Mouse (Mus musculus) ES-E14 (cell line): ENCODE data around the gene Tspyl1. TPM values are rescaled to one million over a fixed set of nuclear protein-coding genes. Genes with fewer than 3 reads are reported as not detected.

Experiments
- DNase-seq: peaks from one replicate; pipeline ENCODE4 v3.0.0-alpha.2; 2013; ENCODE audit warnings: low read depth, low spot score
- H3K27ac ChIP-seq: 2 replicates; pipeline ENCODE4 v1.5.1; 2012; ENCODE audit warnings: low read depth, mild to moderate bottlenecking, low read length, moderate library complexity, mixed read lengths; ENCODE audit not compliant: poor library complexity, insufficient read depth, severe bottlenecking
- H3K36me3 ChIP-seq: 2 replicates; pipeline ENCODE4 v1.6.1; 2012; ENCODE audit warnings: mild to moderate bottlenecking, low read length, moderate library complexity, mixed read lengths; ENCODE audit not compliant: control insufficient read depth, poor library complexity, insufficient read depth, severe bottlenecking
- H3K4me1 ChIP-seq, 2 experiments: fragments of 150-350 bp in 1 of 2; sonication (generic) in 1 of 2; 2 replicates each; pipeline ENCODE4 v1.6.1; 2012; ENCODE audit warnings: low read length in 2 of 2, mild to moderate bottlenecking in 1 of 2, mixed read lengths in 1 of 2; ENCODE audit not compliant: control insufficient read depth in 2 of 2, insufficient read depth in 2 of 2, poor library complexity in 1 of 2
- H3K4me3 ChIP-seq, 2 experiments: fragments of 150-350 bp in 1 of 2; sonication (generic) in 1 of 2; 2 replicates each; pipeline ENCODE4 v1.5.1; 2012; ENCODE audit warnings: low read length in 2 of 2, low read depth in 1 of 2, mild to moderate bottlenecking in 1 of 2, mixed read lengths in 1 of 2; ENCODE audit not compliant: insufficient read depth in 1 of 2, poor library complexity in 1 of 2, severe bottlenecking in 1 of 2
- H3K9ac ChIP-seq: 2 replicates; pipeline ENCODE4 v1.6.1; 2012; ENCODE audit warnings: low read depth, mild to moderate bottlenecking, low read length, mixed read lengths; ENCODE audit not compliant: poor library complexity, insufficient read depth, severe bottlenecking
- H3K9me3 ChIP-seq: fragments of 150-350 bp; sonication (generic); 2 replicates; pipeline ENCODE4 v1.6.1; 2012; ENCODE audit warnings: low read depth, mild to moderate bottlenecking, low read length; ENCODE audit not compliant: control insufficient read depth, insufficient read depth
- CHD2 ChIP-seq: IDR thresholded peaks from 2 replicates; pipeline ENCODE4 v1.6.1; 2014; ENCODE audit warnings: mild to moderate bottlenecking, low read depth, low read length, inconsistent platforms
- HCFC1 ChIP-seq: IDR thresholded peaks from 2 replicates; pipeline ENCODE4 v1.6.1; 2012; ENCODE audit warnings: low read length, inconsistent platforms, borderline replicate concordance; ENCODE audit not compliant: insufficient read depth
- MAFK ChIP-seq: IDR thresholded peaks from 2 replicates; pipeline ENCODE4 v1.6.1; 2014; ENCODE audit warnings: mild to moderate bottlenecking, low read depth, low read length, inconsistent platforms; ENCODE audit not compliant: insufficient read depth
- ZC3H11A ChIP-seq: IDR thresholded peaks from 2 replicates; pipeline ENCODE4 v1.6.1; 2012; ENCODE audit warnings: low read depth, mild to moderate bottlenecking, inconsistent platforms, low read length, borderline replicate concordance
- ZNF384 ChIP-seq: IDR thresholded peaks from 2 replicates; pipeline ENCODE4 v1.6.1; 2012; ENCODE audit warnings: low read depth, low read length, inconsistent platforms
- in situ Hi-C, 2 experiments: fragments of 600-800 bp; cut with MboI; formaldehyde crosslinking; loops; one replicate each; pipeline ENCODE4 v1.15.1; 2025; ENCODE audit warnings: low sequenced_read_pairs in 2 of 2, inconsistent platforms in 1 of 2; ENCODE audit not compliant: unreplicated experiment in 2 of 2
- total RNA-seq: library from RNA; depleted of rRNA; stranded (reverse); fragments of 300-350 nt; gene quantifications from 2 replicates; pipeline ENCODE4 v1.2.3, GENCODE M21; 2012

The Tspyl1 gene
- total RNA-seq, 1 experiment = 20.9 TPM

DNA sequence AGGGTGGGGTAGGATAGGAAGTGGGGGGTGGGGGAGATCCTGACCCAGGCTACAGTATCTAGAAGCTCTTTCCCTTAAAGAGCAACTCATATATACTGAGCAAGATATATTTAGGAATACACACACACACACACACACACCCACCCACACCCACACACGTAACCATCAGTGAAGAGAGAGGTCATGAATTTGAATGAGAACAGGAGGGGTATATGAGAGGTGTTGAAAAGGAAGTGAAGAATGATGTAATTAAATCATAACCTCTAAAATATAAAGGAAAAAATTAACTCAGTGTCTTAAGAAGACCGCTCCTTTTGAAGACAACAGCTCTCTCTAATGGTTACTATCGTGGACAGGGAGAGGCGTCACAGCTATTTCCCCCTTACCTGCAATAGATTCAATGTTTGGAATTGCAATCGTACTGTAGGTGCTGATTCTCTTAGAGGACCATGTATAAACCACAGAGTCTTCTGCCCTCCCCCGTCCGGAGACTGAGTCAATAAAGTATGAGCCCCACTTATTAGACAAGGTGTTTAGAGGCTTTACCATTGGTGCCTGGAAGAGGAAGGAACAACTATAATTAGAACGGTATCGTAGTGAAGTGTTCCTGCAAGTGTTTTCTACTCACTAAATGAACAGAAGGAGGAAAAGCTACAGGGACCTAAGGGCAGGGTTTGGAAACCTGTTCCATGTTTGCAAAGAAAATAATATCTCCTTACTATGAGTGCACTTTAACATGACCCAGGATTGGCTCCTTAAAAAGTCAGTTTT is 28.1 kb downstream of the Tspyl1 start:
- Histone ChIP-seq H3K4me3 (no peak overlapping the region), H3K4me1 (no peaks in the 10 kb centered on the region), H3K9me3 (no peaks in the 10 kb centered on the region), H3K36me3 (no peaks in the 10 kb centered on the region; the same call in 1 of the 2 replicates), H3K9ac (no peak overlapping the region), H3K27ac (no peak overlapping the region)
- TF ChIP-seq MAFK (no peak), ZC3H11A (no peak), HCFC1 (no peak), CHD2 (no peak), ZNF384 (no peak)
- in situ Hi-C loops = no loop called here
- no peak for DNase-seq

DNA sequence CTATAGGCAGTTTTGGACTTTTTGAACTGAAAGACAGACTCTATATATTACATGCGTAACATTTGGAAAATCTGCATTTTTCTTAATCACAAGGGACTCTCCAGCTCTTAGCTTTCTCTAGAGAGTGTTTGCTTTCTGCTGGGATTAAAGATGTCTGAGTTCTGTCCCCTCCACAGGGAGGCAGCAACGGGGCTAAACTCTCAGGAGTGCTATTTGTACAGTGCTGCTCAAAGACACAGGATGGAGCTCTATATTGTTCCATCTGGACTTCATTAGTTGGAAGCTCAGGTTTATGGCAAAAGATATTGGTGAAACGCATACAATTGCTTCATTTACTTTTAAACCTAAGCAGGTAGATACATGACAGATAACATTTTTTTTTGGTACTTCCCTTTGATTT is 30.5 kb downstream of the Tspyl1 start:
- no peak for DNase-seq
- in situ Hi-C loops = no loop called here
- TF ChIP-seq ZNF384 = no peak
- TF ChIP-seq ZC3H11A = no peak
- Histone ChIP-seq H3K36me3 (no peaks in the 10 kb centered on the region; the same call in 1 of the 2 replicates), H3K9me3 (no peaks in the 10 kb centered on the region), H3K27ac (no peak overlapping the region), H3K9ac (no peak overlapping the region), H3K4me3 (no peak overlapping the region), H3K4me1 (peaks cover 0 to 8% of the 10 kb centered on the region in 2 experiments; a peak in 1 of 4 replicates)

- DNase-seq = no peak
- in situ Hi-C loops = no loop called here
- H3K4me1 ChIP-seq = peaks cover 0 to 8% of the 10 kb centered on the region in 2 experiments; a peak in 1 of 4 replicates
- H3K9ac ChIP-seq = no peak overlapping the region
- TF ChIP-seq MAFK = no peak
- no peak for TF ChIP-seq ZC3H11A
- TF ChIP-seq CHD2 = no peak
- TF ChIP-seq HCFC1 = no peak
- no peak for TF ChIP-seq ZNF384
- no peaks in the 10 kb centered on the region; the same call in 1 of the 2 replicates for H3K36me3 ChIP-seq
- H3K27ac ChIP-seq = no peak overlapping the region
- no peak overlapping the region for H3K4me3 ChIP-seq
- no peaks in the 10 kb centered on the region for H3K9me3 ChIP-seq
Observed at GRCm38 (mm10) chr10:34316571-34317216, 34.7 kb downstream of the Tspyl1 start.

DNA sequence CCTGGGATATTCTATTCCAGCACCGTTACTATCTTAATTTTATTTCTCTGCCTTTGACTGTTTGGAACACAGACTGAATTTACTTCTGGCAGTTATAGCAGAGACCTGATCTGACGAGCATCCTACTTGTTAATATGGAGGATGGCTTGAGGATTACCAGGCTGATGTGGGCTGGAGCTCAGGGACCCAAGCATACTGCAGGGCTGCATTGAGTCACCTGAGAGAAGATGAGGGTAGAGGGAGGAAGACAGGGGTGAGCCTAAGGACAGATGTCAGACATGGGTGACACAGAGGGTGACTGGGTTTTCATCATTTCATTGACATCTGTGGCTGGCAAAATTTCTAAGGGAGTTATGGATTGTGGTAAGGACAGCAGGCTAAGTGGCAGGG is 35.2 kb downstream of the Tspyl1 start:
- Histone ChIP-seq H3K9me3 (no peaks in the 10 kb centered on the region), H3K4me1 (peaks cover 0 to 8% of the 10 kb centered on the region in 2 experiments; a peak in 1 of 4 replicates), H3K9ac (no peak overlapping the region), H3K4me3 (no peak overlapping the region), H3K27ac (no peak overlapping the region), H3K36me3 (no peaks in the 10 kb centered on the region; the same call in 1 of the 2 replicates)
- TF ChIP-seq ZNF384 (no peak), HCFC1 (no peak), CHD2 (no peak), MAFK (no peak), ZC3H11A (no peak)
- in situ Hi-C loops = no loop called here
- no peak for DNase-seq
